Mouse (Mus musculus) erythroblast, embryonic 14.5 days (primary cell): ENCODE measurements at regions not wholly inside any gene's neighbourhood (a gene's known extent, or its start where the extent isn't known, plus 50 kb on each side); places are given as distances from the start of the nearest gene placed in this dataset.

ENCODE experiments used
- GATA1 ChIP-seq: IDR thresholded peaks from 2 replicates; pipeline ENCODE4 v1.6.1; 2012; ENCODE audit warnings: low read length, inconsistent platforms, mixed read lengths
- TAL1 ChIP-seq: IDR thresholded peaks from 3 replicates; pipeline ENCODE4 v1.6.1; 2012; ENCODE audit warnings: low read length, inconsistent platforms, mixed read lengths

- no peak for TF ChIP-seq GATA1
- no peak for TF ChIP-seq TAL1
Observed at GRCm38 (mm10) chr17:9927724-9928123, 258.2 kb upstream of the Pabpc6 start.
